Mouse (Mus musculus) kidney, adult 11 months (tissue): ENCODE measurements around the gene Neurog1.

ENCODE experiments used
- DNase-seq: peaks from one replicate; pipeline ENCODE4 v3.0.0; 2022

The Neurog1 gene

GRCm38 (mm10) chr13:56257469-56258153 is 5.6 kb upstream of the Neurog1 start:
- no peak for DNase-seq

- no peak for DNase-seq
Observed at GRCm38 (mm10) chr13:56256716-56257299, 4.8 kb upstream of the Neurog1 start.

- no peak for DNase-seq
Observed at GRCm38 (mm10) chr13:56253379-56253778, 1.4 kb upstream of the Neurog1 start.

GRCm38 (mm10) chr13:56252783-56253182 is 820 bp upstream of the Neurog1 start:
- DNase-seq, result no peak

- DNase-seq, result no peak
Observed at GRCm38 (mm10) chr13:56251176-56251923, 613 bp downstream of the Neurog1 start.

- no peak for DNase-seq
Observed at GRCm38 (mm10) chr13:56250551-56251161, 1.3 kb downstream of the Neurog1 start.

- DNase-seq, result no peak
Observed at GRCm38 (mm10) chr13:56249593-56250341, 2.2 kb downstream of the Neurog1 start.

GRCm38 (mm10) chr13:56243104-56243503 is 8.9 kb downstream of the Neurog1 start:
- DNase-seq, result no peak

GRCm38 (mm10) chr13:56240012-56240770 is 11.8 kb downstream of the Neurog1 start:
- no peak for DNase-seq

GRCm38 (mm10) chr13:56237905-56238304 is 14.1 kb downstream of the Neurog1 start:
- DNase-seq, result no peak

- DNase-seq, result no peak
Observed at GRCm38 (mm10) chr13:56236194-56236593, 15.8 kb downstream of the Neurog1 start.

- DNase-seq, result no peak
Observed at GRCm38 (mm10) chr13:56228790-56229189, 23.2 kb downstream of the Neurog1 start.

- DNase-seq, result no peak
Observed at GRCm38 (mm10) chr13:56226175-56226954, 25.6 kb downstream of the Neurog1 start.

GRCm38 (mm10) chr13:56223625-56224024 is 28.3 kb downstream of the Neurog1 start:
- DNase-seq, result no peak

- DNase-seq, result no peak
Observed at GRCm38 (mm10) chr13:56222849-56223246, 29.1 kb downstream of the Neurog1 start.

GRCm38 (mm10) chr13:56221995-56222848 is 29.7 kb downstream of the Neurog1 start:
- DNase-seq, result no peak

GRCm38 (mm10) chr13:56221129-56221910 is 30.6 kb downstream of the Neurog1 start:
- DNase-seq, result no peak

- DNase-seq, result no peak
Observed at GRCm38 (mm10) chr13:56219254-56219653, 32.7 kb downstream of the Neurog1 start.

GRCm38 (mm10) chr13:56216090-56216489 is 35.9 kb downstream of the Neurog1 start:
- no peak for DNase-seq
